Mouse (Mus musculus): ENCODE measurements at regions not wholly inside any gene's neighbourhood (a gene's known extent, or its start where the extent isn't known, plus 50 kb on each side); places are given as distances from the start of the nearest gene placed in this dataset.

GRCm38 (mm10) chr2:124775737-124776136 is 292.2 kb upstream of the Slc24a5 start:
- no peak for DNase-seq (ENCODE audit: low spot score in 2 of 2)

- no peak for DNase-seq (ENCODE audit: low spot score in 2 of 2)
Observed at GRCm38 (mm10) chr2:124792633-124793036, 275.3 kb upstream of the Slc24a5 start.

GRCm38 (mm10) chr2:124811709-124812108 is 256.2 kb upstream of the Slc24a5 start:
- DNase-seq (ENCODE audit: low spot score in 2 of 2), result no peak

- DNase-seq (ENCODE audit: low spot score in 2 of 2), result no peak
Observed at GRCm38 (mm10) chr2:124816814-124817213, 251.1 kb upstream of the Slc24a5 start.

GRCm38 (mm10) chr2:124819846-124820245 is 248.1 kb upstream of the Slc24a5 start:
- no peak for DNase-seq (ENCODE audit: low spot score in 2 of 2)

- DNase-seq (ENCODE audit: low spot score in 2 of 2), result no peak
Observed at GRCm38 (mm10) chr2:124820821-124821220, 247.1 kb upstream of the Slc24a5 start.

- DNase-seq (ENCODE audit: low spot score in 2 of 2), result no peak
Observed at GRCm38 (mm10) chr2:124821366-124821765, 246.6 kb upstream of the Slc24a5 start.

- DNase-seq (ENCODE audit: low spot score in 2 of 2), result no peak
Observed at GRCm38 (mm10) chr2:124848812-124849211, 219.1 kb upstream of the Slc24a5 start.

GRCm38 (mm10) chr2:124858504-124858903 is 209.4 kb upstream of the Slc24a5 start:
- peak; percentile 3 to 15 for DNase-seq (ENCODE audit: low spot score in 2 of 2)

GRCm38 (mm10) chr2:124888209-124888608 is 179.7 kb upstream of the Slc24a5 start:
- DNase-seq (ENCODE audit: low spot score in 2 of 2), result no peak

GRCm38 (mm10) chr2:124895002-124895401 is 172.9 kb upstream of the Slc24a5 start:
- DNase-seq (ENCODE audit: low spot score in 2 of 2), result no peak

GRCm38 (mm10) chr2:124903556-124903955 is 164.4 kb upstream of the Slc24a5 start:
- no peak for DNase-seq (ENCODE audit: low spot score in 2 of 2)

- DNase-seq (ENCODE audit: low spot score in 2 of 2), result peak in 1 of 2 experiments; percentile 13
Observed at GRCm38 (mm10) chr2:124905076-124905475, 162.8 kb upstream of the Slc24a5 start.

- DNase-seq (ENCODE audit: low spot score in 2 of 2), result no peak
Observed at GRCm38 (mm10) chr2:124918986-124919761, 148.8 kb upstream of the Slc24a5 start.

- no peak for DNase-seq (ENCODE audit: low spot score in 2 of 2)
Observed at GRCm38 (mm10) chr2:124919762-124920255, 148.1 kb upstream of the Slc24a5 start.

GRCm38 (mm10) chr2:124920265-124920664 is 147.7 kb upstream of the Slc24a5 start:
- peak in 1 of 2 experiments; percentile 25 for DNase-seq (ENCODE audit: low spot score in 2 of 2)

- DNase-seq (ENCODE audit: low spot score in 2 of 2), result peak; percentile 11 to 37
Observed at GRCm38 (mm10) chr2:124927882-124928758, 139.8 kb upstream of the Slc24a5 start.

GRCm38 (mm10) chr2:124928759-124929113 is 139.2 kb upstream of the Slc24a5 start:
- DNase-seq (ENCODE audit: low spot score in 2 of 2), result no peak

- no peak for DNase-seq (ENCODE audit: low spot score in 2 of 2)
Observed at GRCm38 (mm10) chr2:124930719-124931118, 137.2 kb upstream of the Slc24a5 start.

GRCm38 (mm10) chr2:124932566-124932965 is 135.4 kb upstream of the Slc24a5 start:
- DNase-seq (ENCODE audit: low spot score in 2 of 2), result no peak

- no peak for DNase-seq (ENCODE audit: low spot score in 2 of 2)
Observed at GRCm38 (mm10) chr2:124933876-124934275, 134.0 kb upstream of the Slc24a5 start.

GRCm38 (mm10) chr2:124948263-124948781 is 119.6 kb upstream of the Slc24a5 start:
- DNase-seq (ENCODE audit: low spot score in 2 of 2), result no peak

All from urinary bladder, adult 18-20 months (tissue).